Mouse (Mus musculus) heart, postnatal 0 days (tissue): ENCODE results near the gene Pnpla3. TPM values are rescaled to one million over a fixed set of nuclear protein-coding genes. Genes with fewer than 3 reads are reported as not detected.

Experiments used
- ATAC-seq: fragments of 200-750 bp; cut with Nextera tagmentation; 2 replicates; pipeline ENCODE4 v1.8.0; 2017; ENCODE audit warnings: low read depth, moderate number of reproducible peaks, moderate library complexity; ENCODE audit not compliant: insufficient read depth
- DNase-seq: peaks from one replicate; pipeline ENCODE4 v3.0.0-alpha.2; 2016; ENCODE audit warnings: low spot score
- H3K27ac ChIP-seq: fragments of 300-500 bp; sonication (generic); 2 replicates; pipeline ENCODE4 v1.5.1; 2014; ENCODE audit warnings: low read depth, mild to moderate bottlenecking
- H3K27me3 ChIP-seq: fragments of 300-500 bp; sonication (generic); 2 replicates; pipeline ENCODE4 v1.6.1; 2014; ENCODE audit warnings: low read length, mixed read lengths; ENCODE audit not compliant: control insufficient read depth, insufficient read depth
- H3K36me3 ChIP-seq: fragments of 300-500 bp; sonication (generic); replicated peaks from 2 replicates; pipeline ENCODE4 v1.6.1; 2014; ENCODE audit warnings: low read length, mixed read lengths; ENCODE audit not compliant: control insufficient read depth, insufficient read depth
- H3K4me1 ChIP-seq: fragments of 300-500 bp; sonication (generic); 2 replicates; pipeline ENCODE4 v1.6.1; 2014; ENCODE audit warnings: antibody characterized with exemption; ENCODE audit not compliant: control insufficient read depth, insufficient read depth
- H3K4me2 ChIP-seq: fragments of 300-500 bp; sonication (generic); 2 replicates; pipeline ENCODE4 v1.6.1; 2014; ENCODE audit warnings: low read depth, mild to moderate bottlenecking, low read length, moderate library complexity
- H3K4me3 ChIP-seq: fragments of 300-500 bp; sonication (generic); 2 replicates; pipeline ENCODE4 v1.5.1; 2014; ENCODE audit warnings: low read depth, low read length
- H3K9ac ChIP-seq: fragments of 300-500 bp; sonication (generic); replicated peaks from 2 replicates; pipeline ENCODE4 v1.6.1; 2014; ENCODE audit warnings: low read depth, low read length, mixed read lengths
- H3K9me3 ChIP-seq: fragments of 300-500 bp; sonication (generic); replicated peaks from 2 replicates; pipeline ENCODE4 v1.6.1; 2016; ENCODE audit warnings: low read length; ENCODE audit not compliant: control insufficient read depth
- CTCF ChIP-seq: IDR thresholded peaks from 2 replicates; pipeline ENCODE4 v1.5.1; 2016; ENCODE audit warnings: antibody characterized with exemption, control low read depth, low read depth
- EP300 ChIP-seq: IDR thresholded peaks from 2 replicates; pipeline ENCODE4 v1.6.1; 2016; ENCODE audit warnings: antibody characterized with exemption, low read depth
- WGBS: fragments of 180-500 bp; shearing (Covaris S2); extraction: QIAGEN DNeasy Blood & Tissue Kit; methylation state at CpG from one replicate; pipeline ENCODE4 v1.1.7; 2014; 5-methylcytosine and 5-hydroxymethylcytosine counted together
- polyA plus RNA-seq: library from polyadenylated mRNA; unstranded; fragments of >200 nt; fragmentation: Nextera tagmentation; extraction: Ambion mirVana; gene quantifications from 2 replicates; pipeline ENCODE4 v1.2.1, GENCODE M21; 2015
- total RNA-seq: library from RNA; depleted of rRNA; stranded (reverse); fragments of >200 nt; gene quantifications from 2 replicates; pipeline ENCODE4 v1.2.3, GENCODE M21; 2014; ENCODE audit warnings: low replicate concordance

Pnpla3 gene
- total and polyA plus RNA-seq, 2 experiments from 2014 or later = 0.48 TPM; not detected in 1

DNA sequence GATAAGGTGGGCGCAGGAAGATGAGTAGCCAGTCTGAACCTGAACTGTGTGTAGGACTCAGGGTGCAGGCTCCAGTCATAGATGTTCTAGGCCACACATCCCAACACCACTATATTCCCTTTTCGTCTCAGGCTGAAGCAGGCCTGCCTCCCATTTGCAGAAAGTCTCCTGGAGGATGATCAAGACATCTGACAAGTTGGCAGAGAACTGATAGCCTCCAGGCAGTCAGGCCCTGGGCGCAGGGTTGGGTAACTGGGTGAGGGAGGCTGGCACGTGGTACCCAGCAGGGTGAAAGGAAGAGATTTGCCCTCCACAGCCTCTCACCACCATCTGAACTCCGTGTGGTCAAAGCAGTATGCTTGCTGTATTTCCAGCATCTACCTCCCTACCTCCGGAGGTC lies 5.8 kb upstream of the Pnpla3 start:
- Histone ChIP-seq H3K4me3 (no peak overlapping the region), H3K9me3 (no peaks in the 10 kb centered on the region), H3K36me3 (no peaks in the 10 kb centered on the region), H3K27ac (no peak overlapping the region), H3K27me3 (no peaks in the 10 kb centered on the region), H3K9ac (no peak overlapping the region), H3K4me1 (no peaks in the 10 kb centered on the region), H3K4me2 (no peak overlapping the region)
- DNase-seq = no peak
- no peak for TF ChIP-seq EP300
- TF ChIP-seq CTCF = no peak
- no peak for ATAC-seq
- WGBS = 78% methylated on average over 6 of the region's 6 CpGs

DNA sequence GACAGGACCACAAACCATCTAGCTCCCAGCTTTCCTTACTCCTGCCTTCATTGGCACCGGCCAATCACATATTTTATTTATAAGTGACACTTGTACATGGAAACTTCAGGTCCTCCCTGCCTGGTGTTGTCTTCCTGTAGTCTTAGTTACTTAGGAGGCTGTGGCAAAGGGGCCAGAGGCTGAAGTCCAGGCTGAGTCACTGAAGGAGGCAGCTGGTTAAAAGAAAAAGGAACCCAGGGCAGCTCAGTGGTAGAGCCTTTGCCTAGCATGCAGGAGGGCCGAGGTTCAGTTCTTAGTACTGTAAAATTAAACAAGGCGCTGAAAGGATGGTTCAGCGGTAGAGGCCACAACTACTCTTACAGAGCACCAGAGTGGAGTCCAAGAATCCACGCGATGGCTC lies 819 bp upstream of the Pnpla3 start:
- no peaks in the 10 kb centered on the region for H3K36me3 ChIP-seq
- H3K9me3 ChIP-seq = no peaks in the 10 kb centered on the region
- peaks cover 15% of the 10 kb centered on the region for H3K27me3 ChIP-seq
- no peak overlapping the region for H3K9ac ChIP-seq
- H3K4me1 ChIP-seq = peaks cover 7% of the 10 kb centered on the region
- H3K4me2 ChIP-seq = no peak overlapping the region
- H3K27ac ChIP-seq = no peak overlapping the region
- no peak overlapping the region for H3K4me3 ChIP-seq
- 70% methylated on average over 6 of the region's 6 CpGs for WGBS
- no peak for TF ChIP-seq EP300
- no peak for TF ChIP-seq CTCF
- ATAC-seq (no peak), DNase-seq (no peak)

DNA sequence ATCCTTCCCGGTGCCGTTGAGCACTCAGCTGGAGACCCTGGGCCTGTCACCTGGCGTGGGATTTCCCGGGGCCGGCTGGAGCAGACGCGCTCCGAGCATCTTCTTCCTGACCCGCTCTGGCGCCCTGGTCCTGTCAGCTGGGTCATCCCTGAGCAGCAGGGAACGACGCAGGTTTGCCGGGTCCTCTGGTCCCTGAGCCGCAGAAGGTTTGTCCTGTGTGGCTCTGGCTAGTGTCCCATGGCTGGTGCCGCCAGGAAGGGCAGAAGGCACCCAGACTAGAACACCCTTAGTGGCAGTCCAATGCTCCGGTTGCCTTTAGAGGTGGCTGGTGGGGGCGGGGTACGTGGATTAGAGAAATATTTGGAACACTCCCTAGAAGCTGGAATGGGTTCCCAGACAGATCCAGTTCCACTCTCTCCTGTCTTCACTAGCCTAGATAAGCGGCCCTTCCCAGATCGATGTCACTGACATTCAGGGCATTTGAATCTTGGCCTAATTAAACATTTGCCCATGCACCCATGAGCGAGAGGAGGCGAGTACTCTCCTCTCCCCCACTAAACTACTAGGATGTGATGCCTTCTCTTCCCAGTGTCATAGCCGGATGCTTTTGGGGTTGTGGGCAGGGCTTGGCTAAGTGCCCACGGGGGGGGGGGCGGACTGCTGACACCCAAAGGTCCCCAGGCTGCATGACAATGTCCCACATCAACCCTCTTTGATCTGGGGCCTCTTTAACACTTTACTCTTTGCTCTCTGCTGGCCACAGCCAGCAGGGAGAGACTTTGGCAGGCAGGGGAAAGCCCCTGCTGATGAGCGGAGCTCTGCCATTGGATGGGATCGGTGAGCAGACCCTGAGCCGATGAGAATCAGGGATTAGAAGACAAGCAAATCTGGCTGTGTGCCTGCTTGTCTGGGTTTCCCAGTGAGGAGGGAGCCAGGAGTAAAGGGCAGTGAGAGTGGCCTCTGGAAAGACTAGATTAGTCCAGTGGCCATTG lies 829 bp downstream of the Pnpla3 start:
- ATAC-seq = no peak
- H3K9ac ChIP-seq = no peak overlapping the region

DNA sequence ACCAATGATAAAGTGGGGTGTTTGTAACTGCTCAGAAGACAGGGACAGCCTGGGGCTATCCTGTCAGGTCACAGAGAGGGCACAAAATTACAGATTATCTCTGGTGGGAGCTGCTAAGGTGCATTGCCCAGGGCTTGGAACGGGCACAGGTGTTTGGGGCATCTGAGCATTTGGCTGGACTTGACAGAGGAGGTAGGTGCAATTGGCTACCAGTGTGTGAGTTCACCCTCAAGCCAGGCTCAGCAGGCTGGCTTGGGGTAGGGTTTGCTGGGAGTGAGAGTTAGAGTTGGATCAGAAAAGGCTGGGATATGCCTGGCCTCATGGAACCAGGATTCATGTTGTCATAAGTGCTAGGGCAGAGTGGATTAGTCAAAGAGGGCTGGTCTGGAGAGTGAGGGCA lies 1.9 kb downstream of the Pnpla3 start:
- Histone ChIP-seq H3K4me1 (peaks cover 7% of the 10 kb centered on the region), H3K27ac (no peak overlapping the region), H3K4me2 (no peak overlapping the region), H3K9me3 (no peaks in the 10 kb centered on the region), H3K36me3 (no peaks in the 10 kb centered on the region), H3K4me3 (no peak overlapping the region), H3K27me3 (peaks cover 15% of the 10 kb centered on the region), H3K9ac (no peak overlapping the region)
- no peak for ATAC-seq
- no peak for DNase-seq
- WGBS = 73% methylated on average over 1 of the region's 1 CpGs
- TF ChIP-seq CTCF = no peak
- TF ChIP-seq EP300 = no peak

More for the DNA sequence above, 829 bp downstream of the Pnpla3 start:
- H3K4me2 ChIP-seq = peak overlapping the region; percentile 85
- TF ChIP-seq EP300 (no peak), CTCF (no peak)
- H3K4me3 ChIP-seq = peak overlapping the region; percentile 44
- no peak overlapping the region for H3K27ac ChIP-seq
- no peak for DNase-seq
- peaks cover 15% of the 10 kb centered on the region for H3K27me3 ChIP-seq
- H3K36me3 ChIP-seq = no peaks in the 10 kb centered on the region
- no peaks in the 10 kb centered on the region for H3K9me3 ChIP-seq
- peaks cover 7% of the 10 kb centered on the region for H3K4me1 ChIP-seq
- WGBS = 2% methylated on average over 28 of the region's 28 CpGs

DNA sequence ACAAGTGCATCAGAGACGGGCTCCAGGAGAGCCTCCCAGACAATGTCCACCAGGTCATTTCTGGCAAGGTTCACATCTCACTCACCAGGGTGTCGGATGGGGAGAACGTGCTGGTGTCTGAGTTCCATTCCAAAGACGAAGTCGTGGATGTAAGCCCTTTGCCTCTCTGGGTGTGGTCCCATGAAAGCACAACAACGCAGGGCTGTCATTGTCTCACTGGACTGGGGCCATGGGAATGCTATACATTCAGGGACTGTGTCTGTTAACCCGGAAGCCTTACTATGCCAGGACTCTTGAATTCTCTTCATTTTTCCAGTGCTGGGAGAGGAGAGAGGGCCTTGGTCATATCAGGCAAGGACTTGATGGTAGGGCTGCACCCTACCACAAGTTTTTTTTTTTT lies 3.5 kb downstream of the Pnpla3 start:
- H3K27ac ChIP-seq = no peak overlapping the region
- TF ChIP-seq EP300 (no peak), CTCF (no peak)
- H3K9me3 ChIP-seq = no peaks in the 10 kb centered on the region
- no peak overlapping the region for H3K4me3 ChIP-seq
- peaks cover 15% of the 10 kb centered on the region for H3K27me3 ChIP-seq
- no peak overlapping the region for H3K9ac ChIP-seq
- no peak for DNase-seq
- ATAC-seq = no peak
- H3K4me1 ChIP-seq = peaks cover 7% of the 10 kb centered on the region
- H3K36me3 ChIP-seq = no peaks in the 10 kb centered on the region
- 70% methylated on average over 7 of the region's 7 CpGs for WGBS
- H3K4me2 ChIP-seq = no peak overlapping the region
